Mouse (Mus musculus): ENCODE measurements around the gene Plcxd3.

The Plcxd3 gene

DNA sequence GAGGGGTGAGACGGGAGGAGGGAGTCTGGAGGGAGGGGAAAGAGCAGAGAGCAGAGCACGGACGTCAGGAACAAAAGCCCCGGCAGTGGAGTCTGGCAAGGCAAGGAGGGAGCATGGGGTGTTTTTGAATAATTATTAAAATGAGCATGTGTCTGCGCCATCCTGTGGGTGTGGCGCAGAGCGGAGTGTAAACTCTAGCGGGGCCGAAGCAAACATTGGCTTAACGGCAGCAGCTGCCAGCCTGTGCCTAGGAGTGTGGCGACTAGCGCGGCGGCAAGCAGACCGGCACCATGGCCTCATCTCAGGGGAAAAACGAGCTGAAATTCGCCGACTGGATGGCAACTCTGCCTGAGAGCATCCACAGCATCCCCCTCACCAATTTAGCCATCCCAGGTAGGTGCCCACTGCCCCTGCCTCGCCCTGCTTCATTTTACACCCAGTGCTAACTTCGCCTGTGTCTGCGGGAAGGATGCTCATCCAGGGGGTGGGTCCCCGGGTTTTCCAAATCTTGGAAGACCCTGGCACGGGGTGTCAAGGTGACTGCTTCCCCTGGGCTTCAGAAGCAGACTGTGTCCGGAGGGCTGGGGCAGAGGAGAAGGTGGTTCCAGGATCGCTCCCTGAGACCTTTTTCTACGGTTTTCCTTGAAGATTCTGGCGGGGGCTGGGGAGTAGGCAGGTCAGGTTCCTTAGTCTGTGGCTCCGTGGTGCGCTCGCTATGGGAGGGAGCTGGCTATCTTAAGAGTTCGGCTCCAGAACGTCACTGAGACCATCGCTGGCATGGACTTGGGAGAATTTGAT, at the start of gene Plcxd3:
Plcxd3 (plus strand) TSS at position 69 of the 798 bp plus-strand sequence.
- DNase-seq (ENCODE audit: low read depth in 1 of 2, low spot score in 2 of 2) = no peak

DNA sequence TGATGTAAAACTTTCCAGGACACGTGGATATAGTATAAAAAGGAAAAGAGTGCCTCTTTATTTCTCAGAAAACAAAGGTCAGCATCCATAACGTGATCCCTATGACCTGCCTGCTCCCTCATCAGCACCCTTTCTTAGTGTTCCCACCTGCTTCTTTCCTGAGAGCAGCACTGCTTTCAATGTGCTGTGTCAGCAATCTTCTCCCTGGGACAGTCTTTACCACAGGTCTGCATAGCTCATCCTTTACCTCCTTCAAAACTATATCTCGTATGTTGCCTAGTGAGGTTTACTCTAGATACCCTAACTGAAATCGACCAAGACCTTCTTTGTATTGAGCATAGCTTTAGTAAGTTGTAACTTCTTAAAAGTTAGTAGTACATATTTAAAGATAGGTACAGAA, 43.4 kb upstream of the Plcxd3 start:
- no peak for DNase-seq (ENCODE audit: low read depth in 1 of 2, low spot score in 2 of 2)

DNA sequence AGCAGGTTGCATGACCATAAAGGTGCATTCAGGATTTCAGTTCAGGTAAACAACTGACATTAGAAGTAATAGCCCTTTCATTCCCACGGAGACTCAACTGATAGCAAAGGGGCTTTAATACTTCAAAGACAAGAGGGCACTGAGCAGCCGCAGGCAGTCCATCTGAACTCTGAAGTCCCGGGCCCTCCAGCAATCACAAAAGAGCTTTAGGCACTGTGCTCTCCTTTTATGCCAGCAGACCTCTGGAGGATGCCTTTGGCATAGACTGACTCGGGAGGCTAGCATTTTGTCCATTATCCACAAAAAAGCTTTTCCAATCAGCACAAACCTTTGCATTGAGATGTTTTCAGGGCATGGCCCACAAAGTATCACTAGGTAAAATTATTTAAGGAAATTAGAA, 33.7 kb upstream of the Plcxd3 start:
- DNase-seq (ENCODE audit: low read depth in 1 of 2, low spot score in 2 of 2) = no peak

DNA sequence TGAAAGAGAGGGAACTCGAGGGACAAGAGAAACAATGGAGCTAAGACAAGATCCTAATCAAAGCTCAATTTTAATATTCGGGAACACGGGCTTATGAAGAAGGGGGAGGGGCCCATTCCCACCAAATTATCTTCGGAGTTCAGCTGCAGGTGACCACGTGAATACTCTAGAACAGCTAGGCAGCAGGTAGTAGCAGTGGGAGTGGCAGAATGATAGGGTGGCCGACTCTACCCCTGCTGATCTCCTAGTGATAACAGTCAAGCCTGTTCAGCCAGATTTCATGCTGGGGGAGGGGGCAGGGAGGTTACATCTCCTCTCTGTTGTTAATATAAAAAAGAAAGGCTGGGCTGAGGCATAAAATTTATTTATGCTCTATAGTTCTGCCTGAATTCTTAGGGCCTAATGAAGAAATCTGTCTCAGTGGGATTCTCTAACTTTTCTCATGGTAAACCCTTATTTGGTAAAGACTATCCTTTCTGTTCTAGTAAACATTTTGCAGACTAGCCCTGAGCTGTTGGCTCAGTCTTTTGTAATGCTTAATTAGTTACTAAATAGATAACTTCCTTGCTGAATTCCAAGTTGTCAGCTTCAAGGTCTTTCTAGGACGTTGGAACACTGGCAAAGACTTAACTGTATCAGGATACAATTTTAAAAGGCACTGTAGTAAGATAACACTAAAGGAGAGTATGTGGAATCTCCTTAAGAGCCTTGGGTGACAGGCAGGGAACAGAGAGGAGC, 26.3 kb upstream of the Plcxd3 start:
- DNase-seq (ENCODE audit: low read depth in 1 of 2, low spot score in 2 of 2) = no peak

DNA sequence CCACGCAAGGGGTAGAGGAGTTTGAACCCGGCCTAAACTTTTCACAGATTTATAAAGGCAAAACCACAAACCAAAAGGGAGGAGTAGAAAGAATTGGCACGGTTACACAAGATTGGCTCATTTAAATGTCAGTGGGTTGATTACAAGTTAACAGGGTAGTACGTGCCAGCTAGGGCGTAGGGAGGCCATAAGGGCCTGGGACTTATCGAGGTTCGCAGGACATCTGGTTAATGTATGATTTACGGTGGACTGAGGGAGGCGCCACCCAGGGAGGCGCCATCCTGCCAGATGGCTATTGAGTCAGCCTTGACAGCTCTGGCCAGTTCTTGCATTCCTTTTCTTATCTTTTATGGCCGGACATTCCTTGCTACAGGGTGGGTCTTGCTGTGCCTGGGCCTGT, 18.9 kb upstream of the Plcxd3 start:
- DNase-seq (ENCODE audit: low read depth in 1 of 2, low spot score in 2 of 2) = no peak

DNA sequence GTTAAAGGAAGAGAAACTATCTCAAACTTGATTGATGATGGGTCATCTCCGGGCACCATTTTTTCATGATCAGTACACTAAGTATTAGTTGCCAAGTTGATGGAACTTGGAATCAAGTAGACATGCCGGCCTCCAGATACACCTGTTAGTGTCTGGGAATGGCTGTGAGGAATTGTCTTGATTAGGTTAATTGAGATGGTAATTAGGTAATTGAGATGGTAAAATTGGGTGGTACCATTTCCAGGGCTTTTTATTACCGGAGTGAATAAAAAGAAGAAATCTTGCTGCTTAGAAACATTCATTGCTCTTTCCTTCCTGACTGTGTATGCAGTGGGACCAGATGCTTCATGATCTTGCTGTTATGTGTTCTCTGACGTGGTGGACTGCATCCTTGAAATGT, 17.6 kb upstream of the Plcxd3 start:
- DNase-seq (ENCODE audit: low read depth in 1 of 2, low spot score in 2 of 2) = no peak

DNA sequence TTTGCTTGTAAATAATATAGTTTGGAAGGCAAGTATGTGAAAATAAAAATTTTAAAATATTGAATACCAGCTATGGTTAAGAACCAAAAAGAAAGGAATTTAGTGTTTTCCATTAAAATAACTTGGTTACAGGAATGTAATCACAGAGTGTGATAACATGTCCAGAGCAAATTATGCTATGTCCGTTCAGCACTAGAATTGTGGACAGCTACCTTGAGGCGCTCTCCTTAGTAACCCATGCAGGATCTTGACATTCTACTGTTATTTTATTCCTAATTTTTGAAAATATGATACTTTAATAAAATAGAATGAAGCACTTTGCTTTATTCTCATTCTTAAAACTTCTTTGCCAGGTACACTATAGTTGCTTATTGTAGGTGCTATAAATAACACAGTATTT, 7.5 kb upstream of the Plcxd3 start:
- no peak for DNase-seq (ENCODE audit: low read depth in 1 of 2, low spot score in 2 of 2)

DNA sequence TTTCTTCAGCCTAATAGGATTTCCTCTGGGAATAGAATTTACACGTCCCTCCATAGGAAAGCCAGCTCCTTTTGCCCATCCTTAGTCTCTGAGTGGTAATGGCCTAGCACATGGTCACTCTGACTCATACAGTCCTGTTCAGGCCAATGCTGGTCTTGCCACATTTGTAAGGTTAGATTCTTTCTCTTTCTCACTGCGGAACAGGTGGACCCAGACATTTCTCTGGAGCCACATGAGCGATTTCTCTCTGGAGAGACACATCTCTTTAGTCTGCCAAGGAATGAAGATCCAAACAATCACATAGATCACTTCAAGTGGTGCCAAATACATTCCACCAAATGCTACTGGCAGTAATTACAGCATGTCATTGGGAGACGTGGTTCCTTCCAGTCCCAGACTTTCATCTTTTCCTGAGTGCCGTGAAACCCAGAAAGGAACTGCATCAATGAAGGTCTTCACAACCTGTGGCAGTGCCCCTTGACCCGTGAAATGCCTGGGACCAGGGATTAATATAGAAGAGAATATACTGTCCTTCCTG, 769 bp upstream of the Plcxd3 start:
- no peak for DNase-seq (ENCODE audit: low read depth in 1 of 2, low spot score in 2 of 2)

DNA sequence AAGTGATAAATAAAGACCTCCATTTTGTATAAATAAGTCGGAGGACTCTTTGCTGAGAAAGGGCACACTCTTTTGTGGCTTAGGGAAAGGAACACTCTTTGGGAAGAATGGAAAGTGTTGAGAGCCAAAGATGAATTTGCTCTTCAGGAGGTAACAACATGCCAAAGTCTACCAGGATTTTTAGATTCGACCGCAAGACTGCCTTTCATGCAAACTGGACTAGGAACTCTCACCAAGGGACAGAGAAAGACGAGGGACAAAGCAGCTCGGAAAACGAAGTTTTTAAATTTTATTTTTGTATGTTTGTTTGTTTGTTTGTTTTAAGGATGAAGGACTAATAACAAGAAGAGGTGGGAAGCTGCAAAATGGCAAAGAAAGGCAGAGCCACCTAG, 264 bp upstream of the Plcxd3 start:
- DNase-seq (ENCODE audit: low read depth in 1 of 2, low spot score in 2 of 2) = no peak

DNA sequence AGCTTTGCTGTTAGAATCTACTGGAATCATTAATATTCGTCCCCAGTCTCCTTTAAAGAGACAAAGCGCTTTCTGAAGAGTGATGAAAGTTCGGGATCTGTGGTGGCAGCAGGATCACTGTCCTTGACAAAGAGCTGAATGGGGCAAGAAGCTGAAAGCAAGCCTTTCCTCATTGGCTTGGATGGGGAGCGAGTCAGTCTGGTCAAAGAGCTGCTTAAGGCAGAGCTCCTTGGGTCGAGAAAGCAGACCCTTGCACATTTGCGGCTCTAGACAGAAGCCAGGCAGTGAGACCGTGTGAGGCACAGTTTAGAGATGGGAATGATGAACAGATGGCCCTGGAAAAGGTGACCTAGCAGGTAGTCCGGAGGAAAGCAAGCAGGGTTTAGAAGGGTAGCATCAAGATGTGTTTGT, 935 bp downstream of the Plcxd3 start:
- no peak for DNase-seq (ENCODE audit: low read depth in 1 of 2, low spot score in 2 of 2)

DNA sequence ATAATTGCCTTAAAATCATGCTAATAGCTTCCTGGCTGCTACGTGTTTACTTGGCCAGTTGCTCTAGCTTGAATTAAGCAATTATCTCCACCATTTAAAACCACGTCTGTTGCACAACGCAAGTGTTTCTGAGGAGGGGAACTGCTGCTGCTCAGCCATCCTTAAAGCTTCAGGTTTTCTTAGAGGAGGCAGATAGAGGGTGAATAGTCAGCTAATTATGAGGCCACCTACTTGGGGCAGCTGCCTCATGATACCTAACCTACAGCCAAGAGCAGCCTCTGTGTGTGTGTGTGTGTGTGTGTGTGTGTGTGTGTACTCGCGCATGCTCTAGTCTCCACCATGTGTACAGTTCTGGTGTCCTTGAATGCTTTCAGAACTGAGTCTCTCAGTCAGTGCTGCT, 3.5 kb downstream of the Plcxd3 start:
- no peak for DNase-seq (ENCODE audit: low read depth in 1 of 2, low spot score in 2 of 2)

DNA sequence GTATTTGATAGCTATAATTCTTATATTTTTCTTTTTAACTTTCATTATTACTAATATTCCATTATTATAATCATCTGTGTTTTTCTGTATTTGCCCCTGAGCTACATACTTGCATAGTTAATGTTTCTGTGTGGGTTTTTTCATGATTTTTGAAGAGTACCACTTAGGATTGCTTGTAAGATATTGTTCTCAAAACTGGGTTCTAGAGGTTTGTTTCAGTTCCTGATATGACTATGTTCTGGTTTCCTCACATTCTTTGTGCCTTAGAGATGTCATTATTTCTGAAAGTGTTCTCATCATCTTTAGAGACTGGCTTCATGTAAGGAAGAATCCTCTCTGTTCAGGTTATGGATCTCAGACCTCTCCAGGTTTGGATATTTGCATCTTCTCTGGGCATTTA, 12.5 kb downstream of the Plcxd3 start:
- DNase-seq (ENCODE audit: low read depth in 1 of 2, low spot score in 2 of 2) = no peak

DNA sequence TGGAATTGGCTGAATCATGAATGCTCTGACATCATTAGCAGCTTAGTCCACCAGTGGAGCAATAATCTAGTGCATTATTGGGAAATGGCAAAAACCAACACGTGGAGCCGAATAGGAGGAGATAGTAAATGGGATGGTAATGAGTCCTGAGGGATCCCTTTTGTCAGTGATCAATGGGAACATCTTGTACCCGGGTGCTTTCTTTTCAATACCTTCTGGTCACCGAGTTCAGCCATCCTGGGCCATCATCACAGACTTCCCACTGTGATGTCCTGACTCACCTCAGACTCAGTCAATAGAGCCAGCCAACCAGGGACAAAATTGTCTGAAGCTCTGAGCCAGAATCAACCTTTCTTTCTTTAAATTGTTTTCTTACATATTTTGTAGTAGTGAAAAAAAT, 24.8 kb downstream of the Plcxd3 start:
- no peak for DNase-seq (ENCODE audit: low read depth in 1 of 2, low spot score in 2 of 2)

DNA sequence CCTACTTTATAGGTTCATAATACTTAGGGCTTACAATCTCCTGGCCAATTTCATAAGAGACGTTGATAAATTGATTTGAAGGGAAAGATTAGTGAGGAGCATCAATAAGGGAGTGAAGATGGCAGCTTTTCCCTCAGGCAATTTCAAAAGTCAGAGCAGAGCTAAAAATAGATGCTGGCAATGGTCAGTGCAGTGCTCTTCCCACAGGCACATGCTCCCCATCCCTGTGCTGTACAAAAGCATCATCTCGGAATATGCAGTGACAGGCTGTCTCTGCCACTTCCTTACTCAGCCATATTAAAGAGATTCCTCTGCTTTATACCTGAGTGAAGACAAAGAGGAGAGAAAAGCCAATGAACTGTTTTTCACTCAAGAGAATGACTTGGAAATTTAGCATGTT, 36.0 kb downstream of the Plcxd3 start:
- no peak for DNase-seq (ENCODE audit: low read depth in 1 of 2, low spot score in 2 of 2)

DNA sequence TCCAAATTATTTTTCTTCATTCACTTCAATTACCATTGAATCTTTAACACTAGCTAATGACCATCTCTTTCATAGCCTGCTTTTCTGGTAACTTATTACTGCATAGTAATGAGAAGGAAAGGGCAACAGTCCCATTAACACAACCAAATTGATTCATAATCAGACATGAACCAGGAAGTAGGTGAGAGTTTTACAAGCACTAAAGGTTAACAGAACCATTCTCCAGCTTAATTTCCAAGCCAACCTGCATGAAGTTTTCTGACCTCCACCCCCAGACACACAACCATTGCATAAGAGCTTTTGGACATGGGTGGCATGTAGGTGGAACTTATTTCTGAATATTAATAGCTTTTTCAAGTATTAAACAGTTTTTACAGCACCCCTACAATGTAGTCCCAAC, 64.8 kb downstream of the Plcxd3 start:
- no peak for DNase-seq (ENCODE audit: low read depth in 1 of 2, low spot score in 2 of 2)

DNA sequence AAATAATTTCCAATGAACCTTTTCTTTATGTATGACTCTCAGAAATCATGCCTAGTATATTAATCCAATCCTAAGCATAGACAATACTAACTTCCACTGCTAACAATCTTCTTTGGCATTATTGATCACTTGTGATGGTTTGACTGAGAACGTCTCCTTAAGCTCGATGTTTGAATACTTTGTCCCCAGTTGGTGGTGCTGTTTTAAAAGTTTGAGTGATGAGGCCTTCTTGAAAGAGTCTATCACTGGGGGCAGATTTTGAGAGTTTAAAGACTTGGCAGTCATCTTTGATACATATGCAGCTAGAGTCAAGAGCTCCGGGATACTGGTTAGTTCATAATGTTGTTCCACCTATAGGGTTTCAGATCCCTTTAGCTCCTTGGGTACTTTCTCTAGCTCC, 120.9 kb downstream of the Plcxd3 start:
- DNase-seq (ENCODE audit: low read depth in 1 of 2, low spot score in 2 of 2) = no peak

DNA sequence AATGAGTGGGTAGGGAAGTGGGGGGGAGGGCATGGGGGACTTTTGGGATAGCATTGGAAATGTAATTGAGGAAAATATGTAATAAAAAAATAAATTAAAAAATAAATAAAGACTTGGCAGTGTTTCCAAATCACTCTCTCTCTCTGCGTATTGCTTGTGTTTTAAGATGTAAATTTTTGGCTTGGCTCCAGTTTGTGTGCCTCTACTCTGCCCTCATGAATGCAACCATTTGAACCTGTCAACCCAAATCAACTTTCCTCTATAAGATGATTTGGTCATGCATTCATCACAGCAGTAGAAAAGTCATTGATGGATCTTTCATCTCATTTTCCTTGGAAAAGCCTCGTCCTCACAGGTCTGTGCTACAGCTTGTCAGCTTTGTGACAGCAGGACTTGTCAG, 121.7 kb downstream of the Plcxd3 start:
- no peak for DNase-seq (ENCODE audit: low read depth in 1 of 2, low spot score in 2 of 2)

DNA sequence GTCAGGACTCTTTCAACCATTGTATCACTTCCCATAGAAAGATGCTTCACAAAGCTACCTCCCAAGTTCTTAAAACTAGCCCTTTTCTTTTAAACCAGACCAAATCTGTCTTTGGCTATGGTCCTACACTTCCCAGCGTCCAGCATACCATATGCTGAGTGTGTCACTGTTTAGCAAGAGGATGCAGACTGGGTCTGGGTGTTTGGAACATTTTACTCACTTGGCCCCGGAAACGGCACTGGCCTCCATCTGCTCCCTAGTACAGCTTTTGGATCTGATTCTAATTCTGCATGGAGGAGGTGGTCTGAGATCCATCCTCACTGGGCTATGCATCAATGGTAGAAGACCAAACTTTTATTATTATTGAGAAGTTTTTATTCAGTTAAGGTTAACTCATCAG, 122.7 kb downstream of the Plcxd3 start:
- no peak for DNase-seq (ENCODE audit: low read depth in 1 of 2, low spot score in 2 of 2)

DNA sequence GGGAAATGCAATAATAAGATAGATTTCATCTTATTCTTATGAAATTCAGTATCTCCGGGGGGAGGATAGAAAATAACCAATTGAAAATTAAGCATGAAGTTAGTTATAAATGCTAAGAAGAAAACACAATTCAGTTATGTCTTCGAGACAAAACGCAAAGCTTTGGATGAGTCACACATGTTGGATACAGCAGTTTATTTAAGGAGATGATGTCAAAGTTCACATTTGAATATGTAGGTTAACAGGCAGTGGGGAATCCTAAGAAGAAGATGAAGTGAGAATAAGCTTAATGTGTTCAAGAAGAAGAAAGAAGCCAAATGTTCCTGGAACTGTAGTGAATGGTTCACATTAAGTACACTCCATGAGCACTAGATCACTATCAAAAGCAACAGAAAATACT, 128.1 kb downstream of the Plcxd3 start:
- no peak for DNase-seq (ENCODE audit: low read depth in 1 of 2, low spot score in 2 of 2)

DNA sequence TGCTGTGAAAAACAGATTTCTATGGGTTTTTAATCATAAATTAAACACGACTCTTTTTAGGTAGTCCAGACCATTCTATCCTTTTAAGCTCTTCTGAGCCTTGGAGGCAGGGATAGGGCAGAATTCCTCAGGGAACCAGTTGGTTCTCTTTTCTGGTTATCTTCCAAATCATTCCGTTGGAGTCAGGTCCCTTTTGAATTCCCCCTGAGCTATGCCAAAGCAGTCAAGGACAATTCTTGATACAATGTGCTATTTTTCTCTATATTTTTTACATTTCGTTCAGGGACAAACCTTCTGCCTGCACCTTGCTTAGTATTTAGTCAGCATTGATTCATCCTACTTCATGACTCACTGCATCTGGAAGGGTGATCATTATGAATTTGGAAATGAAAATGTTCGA, 128.5 kb downstream of the Plcxd3 start:
- no peak for DNase-seq (ENCODE audit: low read depth in 1 of 2, low spot score in 2 of 2)

DNA sequence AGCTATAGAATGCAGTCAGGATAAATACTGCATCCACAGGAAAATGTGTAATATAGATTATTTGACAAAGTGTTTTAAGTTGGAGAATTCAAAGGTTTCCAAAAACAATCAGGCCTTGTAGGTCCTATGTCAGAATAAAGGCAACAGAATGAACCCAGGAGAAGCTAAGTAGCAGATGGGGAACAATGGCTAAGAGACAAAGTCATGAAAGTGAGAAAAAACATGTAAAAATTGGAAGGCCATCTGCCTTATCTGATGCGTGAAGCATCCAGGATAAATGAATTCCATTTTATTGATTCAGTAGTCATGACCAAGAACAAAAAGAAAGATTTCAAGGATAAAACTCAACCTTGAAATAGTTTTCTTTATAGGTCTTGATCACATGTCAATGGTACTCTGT, 139.4 kb downstream of the Plcxd3 start:
- DNase-seq (ENCODE audit: low read depth in 1 of 2, low spot score in 2 of 2) = no peak

DNA sequence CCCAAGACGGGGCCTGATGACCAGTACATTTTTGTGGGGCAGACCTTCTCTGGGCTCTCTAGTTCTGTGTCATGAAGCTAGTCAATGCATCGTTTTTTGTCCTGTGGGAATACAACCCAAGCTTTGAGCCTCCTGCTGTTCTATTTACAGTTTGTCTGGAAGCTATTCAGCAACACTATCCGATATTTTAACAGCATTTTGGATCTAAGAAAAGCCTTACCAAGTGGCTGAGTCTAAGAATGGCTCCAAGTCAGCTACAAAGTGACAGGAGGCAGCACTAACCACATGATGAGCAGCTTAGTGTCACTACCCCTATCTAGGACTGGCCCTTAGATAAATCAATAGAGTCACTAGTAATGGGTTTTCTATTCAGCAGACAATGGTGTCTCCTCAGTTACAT, 149.3 kb downstream of the Plcxd3 start:
- DNase-seq (ENCODE audit: low read depth in 1 of 2, low spot score in 2 of 2) = no peak

DNA sequence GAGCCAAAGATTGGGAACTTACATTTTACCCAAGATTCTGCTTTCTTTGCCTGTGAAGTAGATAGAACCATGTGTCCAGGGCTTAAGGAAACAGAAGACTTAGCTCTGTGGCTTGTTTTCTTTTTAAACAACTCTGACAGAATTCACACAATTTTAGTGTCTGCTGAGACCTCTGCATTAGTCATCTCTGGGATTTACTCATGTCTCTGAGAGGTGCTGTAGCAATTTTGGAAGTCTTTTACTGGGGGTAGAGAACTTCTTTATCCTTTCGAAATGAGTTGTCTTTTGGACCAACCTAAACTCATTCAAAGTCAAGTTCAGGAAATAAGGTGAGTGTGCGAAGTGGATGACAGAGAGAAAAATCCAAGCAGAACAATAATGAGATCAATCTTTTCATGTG, 158.4 kb downstream of the Plcxd3 start:
- DNase-seq (ENCODE audit: low read depth in 1 of 2, low spot score in 2 of 2) = no peak
